Mouse (Mus musculus) intestine, postnatal 0 days (tissue): Measurements from ENCODE around the gene Ccdc65. TPM values are rescaled to one million over a fixed set of nuclear protein-coding genes. Genes with fewer than 3 reads are reported as not detected.

Source experiments
- ATAC-seq: fragments of 200-750 bp; cut with Nextera tagmentation; 2 replicates; pipeline ENCODE4 v1.8.0; 2017; ENCODE audit warnings: mild to moderate bottlenecking, moderate TSS enrichment, moderate library complexity
- H3K27ac ChIP-seq: fragments of 300-500 bp; sonication (generic); 2 replicates; pipeline ENCODE4 v1.5.1; 2014; ENCODE audit warnings: mild to moderate bottlenecking, low read depth, low read length, moderate library complexity
- H3K27me3 ChIP-seq: fragments of 300-500 bp; sonication (generic); replicated peaks from 2 replicates; pipeline ENCODE4 v1.6.1; 2014; ENCODE audit warnings: low read length, mixed read lengths; ENCODE audit not compliant: control insufficient read depth, insufficient read depth
- H3K36me3 ChIP-seq: fragments of 300-500 bp; sonication (generic); 2 replicates; pipeline ENCODE4 v1.6.1; 2014; ENCODE audit warnings: mild to moderate bottlenecking, moderate library complexity; ENCODE audit not compliant: control insufficient read depth, insufficient read depth
- H3K4me1 ChIP-seq: fragments of 300-500 bp; sonication (generic); replicated peaks from 2 replicates; pipeline ENCODE4 v1.6.1; 2014; ENCODE audit warnings: antibody characterized with exemption, low read length, mixed read lengths; ENCODE audit not compliant: control insufficient read depth, insufficient read depth
- H3K4me2 ChIP-seq: fragments of 300-500 bp; sonication (generic); replicated peaks from 2 replicates; pipeline ENCODE4 v1.6.1; 2014; ENCODE audit warnings: low read depth, mild to moderate bottlenecking, moderate library complexity
- H3K4me3 ChIP-seq: fragments of 300-500 bp; sonication (generic); 2 replicates; pipeline ENCODE4 v1.5.1; 2014; ENCODE audit warnings: low read depth, low read length
- H3K9ac ChIP-seq: fragments of 300-500 bp; sonication (generic); 2 replicates; pipeline ENCODE4 v1.6.1; 2014; ENCODE audit warnings: mild to moderate bottlenecking, low read depth, low read length
- H3K9me3 ChIP-seq: fragments of 300-500 bp; sonication (generic); 2 replicates; pipeline ENCODE4 v1.6.1; 2016; ENCODE audit warnings: mixed run types; ENCODE audit not compliant: control insufficient read depth
- CTCF ChIP-seq: sonication (generic); IDR thresholded peaks from 2 replicates; pipeline ENCODE4 v1.5.1; 2016; ENCODE audit warnings: low read depth, mild to moderate bottlenecking, control low read depth, antibody characterized with exemption, moderate library complexity
- WGBS: fragments of 180-500 bp; shearing (Covaris S2); extraction: QIAGEN DNeasy Blood & Tissue Kit; methylation state at CpG from one replicate; pipeline ENCODE4 v1.1.7; 2014; 5-methylcytosine and 5-hydroxymethylcytosine counted together
- polyA plus RNA-seq: library from polyadenylated mRNA; unstranded; fragments of >200 nt; fragmentation: Nextera tagmentation; extraction: Ambion mirVana; gene quantifications from 2 replicates; pipeline ENCODE4 v1.2.1, GENCODE M21; 2015

Gene Ccdc65
- polyA plus RNA-seq, 1 experiment from 2014 or later: 0.27 TPM

DNA sequence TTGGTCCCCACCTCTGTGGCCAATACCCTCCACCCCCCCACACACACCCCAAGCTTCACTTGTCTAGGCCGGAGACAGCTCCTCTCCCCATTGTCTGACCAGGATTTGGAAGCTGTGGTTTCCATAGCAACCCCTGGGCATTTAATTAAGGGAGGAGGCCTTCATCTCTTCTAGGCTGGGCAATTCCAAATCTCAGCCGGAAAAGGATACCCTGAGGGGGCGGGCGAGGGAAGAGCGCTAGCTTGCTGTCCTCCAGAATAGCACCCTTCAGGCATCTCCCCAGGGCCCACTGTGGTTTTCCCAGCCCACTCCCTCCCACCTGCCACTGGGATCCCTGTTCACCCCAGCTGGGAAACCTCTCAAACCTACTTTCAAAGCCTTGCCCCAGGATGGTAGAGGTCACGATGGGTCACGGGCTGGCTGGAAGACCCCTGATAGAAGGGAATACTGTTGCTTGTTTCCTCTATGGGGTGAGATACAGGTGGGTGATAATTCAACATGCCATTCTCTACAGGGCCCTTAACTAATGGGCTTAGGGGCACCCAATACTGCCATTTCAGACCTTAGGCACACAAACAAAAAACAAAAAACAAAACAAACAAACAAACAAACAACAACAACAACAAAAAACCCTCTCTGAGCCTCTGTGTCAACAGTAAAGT, 16.4 kb upstream of the Ccdc65 start:
- H3K4me2 ChIP-seq: no peak overlapping the region
- WGBS: 67% methylated on average over 7 of the region's 7 CpGs
- no peak overlapping the region for H3K4me3 ChIP-seq
- H3K9ac ChIP-seq: no peak overlapping the region
- no peaks in the 10 kb centered on the region for H3K27me3 ChIP-seq
- H3K27ac ChIP-seq: no peak overlapping the region
- TF ChIP-seq CTCF: no peak
- H3K4me1 ChIP-seq: no peaks in the 10 kb centered on the region
- H3K36me3 ChIP-seq: no peaks in the 10 kb centered on the region
- no peak for ATAC-seq
- H3K9me3 ChIP-seq: no peaks in the 10 kb centered on the region

DNA sequence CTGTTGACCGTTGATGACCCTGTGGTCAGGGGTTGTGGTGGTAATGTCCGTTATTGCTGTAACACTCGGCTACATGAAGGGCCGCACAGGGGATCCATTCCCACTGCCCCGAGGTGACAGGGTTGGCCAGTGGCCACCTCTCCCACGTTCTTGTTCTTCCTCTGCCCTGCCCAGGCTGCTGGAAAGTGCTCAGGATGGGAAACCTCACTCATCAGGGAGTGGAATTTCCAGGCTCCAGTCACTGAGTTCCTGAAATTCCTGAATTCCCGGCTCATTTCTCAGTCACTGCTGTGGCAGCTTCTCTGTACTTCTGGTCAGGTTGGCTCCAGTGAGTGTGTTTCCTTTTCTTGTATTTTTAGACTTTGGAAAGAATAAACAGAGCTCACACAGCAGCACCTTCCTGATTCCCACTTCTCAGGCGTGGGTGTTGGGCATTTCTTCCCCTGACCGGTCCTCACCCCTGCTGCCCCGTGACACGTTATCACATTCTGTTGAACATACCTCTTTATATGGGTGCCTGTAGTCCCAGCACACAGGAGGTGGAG, 15.8 kb upstream of the Ccdc65 start:
- 33% methylated on average over 11 of the region's 11 CpGs for WGBS
- Histone ChIP-seq H3K4me3 (no peak overlapping the region), H3K4me1 (no peaks in the 10 kb centered on the region), H3K9ac (no peak overlapping the region), H3K9me3 (no peaks in the 10 kb centered on the region), H3K27ac (no peak overlapping the region), H3K4me2 (no peak overlapping the region), H3K27me3 (no peaks in the 10 kb centered on the region), H3K36me3 (no peaks in the 10 kb centered on the region)
- TF ChIP-seq CTCF: no peak
- ATAC-seq: no peak

DNA sequence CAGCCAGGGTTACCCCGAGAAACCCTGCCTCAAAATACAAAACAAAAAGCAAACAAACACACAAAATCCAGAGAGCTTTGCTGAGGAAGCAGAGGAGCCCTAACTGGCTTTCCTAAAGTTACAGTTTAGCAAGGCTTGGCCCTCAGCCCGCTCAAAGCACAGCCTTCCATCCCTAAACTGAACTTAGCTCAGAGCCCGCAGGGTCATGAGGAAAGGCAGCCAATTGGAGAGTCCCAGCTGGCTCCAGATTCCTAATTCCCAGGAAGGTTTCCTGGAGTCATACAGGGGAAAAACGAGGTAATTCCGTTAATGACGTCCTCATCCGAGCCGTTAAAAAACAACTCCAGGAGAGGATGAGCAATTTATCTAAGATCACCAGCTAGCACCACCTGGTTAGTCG, 12.3 kb upstream of the Ccdc65 start:
- ATAC-seq: no peak
- Histone ChIP-seq H3K9ac (no peak overlapping the region), H3K27me3 (peaks cover 14% of the 10 kb centered on the region), H3K4me2 (no peak overlapping the region), H3K27ac (no peak overlapping the region), H3K36me3 (no peaks in the 10 kb centered on the region), H3K4me3 (no peak overlapping the region), H3K4me1 (no peaks in the 10 kb centered on the region), H3K9me3 (no peaks in the 10 kb centered on the region)
- TF ChIP-seq CTCF: no peak
- WGBS: 39% methylated on average over 9 of the region's 9 CpGs

DNA sequence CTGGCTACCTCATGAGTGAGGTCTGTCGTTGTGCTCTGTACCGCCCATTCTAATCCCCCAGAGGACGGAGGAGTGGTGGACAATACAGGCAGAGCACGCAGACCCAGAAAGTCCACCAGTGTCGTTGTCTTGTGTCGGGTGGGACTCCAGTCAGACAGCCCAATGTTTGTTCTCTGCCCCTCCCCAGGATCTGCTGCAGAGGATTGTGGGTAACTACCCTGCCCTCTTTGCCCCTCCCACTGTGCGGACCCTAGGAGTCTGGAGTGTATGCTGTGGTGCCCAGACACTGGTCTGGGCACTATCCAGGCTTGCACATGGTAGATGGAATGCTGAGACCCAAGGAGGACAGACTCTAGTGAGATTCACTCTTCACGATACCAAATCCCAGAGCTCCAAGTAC, 11.8 kb upstream of the Ccdc65 start:
- Histone ChIP-seq H3K9ac (no peak overlapping the region), H3K9me3 (no peaks in the 10 kb centered on the region), H3K4me1 (no peaks in the 10 kb centered on the region), H3K36me3 (no peaks in the 10 kb centered on the region), H3K27me3 (peaks cover 19% of the 10 kb centered on the region), H3K4me3 (no peak overlapping the region), H3K27ac (no peak overlapping the region), H3K4me2 (no peak overlapping the region)
- ATAC-seq: no peak
- TF ChIP-seq CTCF: no peak
- 39% methylated on average over 8 of the region's 8 CpGs for WGBS

DNA sequence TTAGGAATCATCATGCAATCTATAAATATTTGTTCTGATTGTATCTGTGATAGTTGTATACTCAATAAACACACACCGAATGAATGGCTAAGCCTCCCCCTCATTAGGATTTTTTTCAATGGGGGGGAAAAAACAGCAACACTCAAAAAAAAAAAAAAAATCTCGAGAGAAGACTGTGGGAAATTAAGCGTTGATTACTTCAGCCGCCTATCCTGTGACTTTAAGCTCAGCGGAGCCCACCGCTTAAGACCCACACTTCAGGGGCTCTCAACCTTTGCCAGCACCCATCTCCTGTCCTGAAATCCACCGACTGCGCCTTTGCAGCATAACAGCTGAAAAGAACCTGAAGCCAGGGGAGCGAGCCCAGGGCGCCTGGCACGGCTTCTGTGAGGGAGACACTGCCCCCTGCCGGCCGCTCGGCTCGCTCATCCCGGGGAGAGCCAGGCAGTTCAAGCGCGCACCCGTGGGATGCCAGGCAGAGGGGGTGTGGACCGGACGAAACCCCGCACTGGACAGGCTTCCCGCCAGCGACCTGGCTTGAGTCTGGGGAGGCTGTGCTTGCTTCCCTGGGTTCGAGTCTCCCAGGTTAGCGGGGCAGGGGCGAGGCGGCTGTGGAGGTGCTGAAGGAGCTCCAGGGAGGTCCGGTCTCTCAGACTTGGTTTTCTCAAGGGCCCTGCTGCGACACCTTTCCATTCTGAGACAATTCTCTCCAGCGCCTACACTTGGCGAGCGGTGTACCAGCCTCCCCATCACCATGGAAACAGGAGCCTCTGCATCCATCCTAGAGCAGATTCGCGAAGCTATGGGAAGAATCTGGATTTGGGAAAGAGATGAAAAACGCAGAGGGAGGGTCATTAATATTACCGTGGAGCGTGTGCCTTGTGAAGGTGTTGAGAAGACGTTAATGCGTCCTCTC, 8.6 kb upstream of the Ccdc65 start:
- H3K4me2 ChIP-seq: peak overlapping the region; percentile 53
- 5% methylated on average over 40 of the region's 40 CpGs for WGBS
- H3K4me3 ChIP-seq: peak overlapping the region; percentile 18; the same call in 1 of the 2 replicates
- H3K27me3 ChIP-seq: peaks cover 31% of the 10 kb centered on the region
- no peak overlapping the region for H3K27ac ChIP-seq
- H3K9me3 ChIP-seq: no peaks in the 10 kb centered on the region
- H3K9ac ChIP-seq: no peak overlapping the region
- no peaks in the 10 kb centered on the region for H3K36me3 ChIP-seq
- peak; percentile 97 for TF ChIP-seq CTCF
- ATAC-seq: peak; percentile 70
- H3K4me1 ChIP-seq: no peaks in the 10 kb centered on the region

DNA sequence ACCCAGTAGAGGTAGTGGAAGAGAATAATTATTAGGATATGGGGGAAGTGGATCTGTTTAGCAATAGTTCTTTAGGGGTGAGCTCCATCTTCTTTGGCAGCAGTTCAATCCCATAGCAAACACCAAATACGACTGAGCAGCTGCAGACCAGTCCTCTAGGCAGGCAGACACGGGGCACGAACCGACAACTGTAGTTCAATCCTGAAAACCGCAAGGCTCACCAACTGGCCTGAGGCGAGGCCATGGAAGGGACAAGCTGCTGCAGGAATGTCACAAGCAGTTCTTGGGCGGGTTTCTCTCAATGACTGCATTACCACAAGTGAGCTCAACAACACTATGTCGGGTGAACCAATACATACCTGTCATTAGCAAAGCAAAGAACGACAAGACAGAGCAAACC, 3.7 kb upstream of the Ccdc65 start:
- Histone ChIP-seq H3K4me3 (no peak overlapping the region), H3K9me3 (no peaks in the 10 kb centered on the region), H3K4me2 (no peak overlapping the region), H3K27ac (no peak overlapping the region), H3K36me3 (no peaks in the 10 kb centered on the region), H3K4me1 (no peaks in the 10 kb centered on the region), H3K9ac (no peak overlapping the region), H3K27me3 (peaks cover 30% of the 10 kb centered on the region)
- WGBS: 58% methylated on average over 9 of the region's 9 CpGs
- TF ChIP-seq CTCF: no peak
- no peak for ATAC-seq
